Mouse (Mus musculus) liver, embryonic 14.5 days (tissue): ENCODE data around the gene Serf2. TPM values are rescaled to one million over a fixed set of nuclear protein-coding genes. Genes with fewer than 3 reads are reported as not detected.
"Not testable (repeated sequence)": the region's sequence is repeated elsewhere in the genome, so short reads cannot be mapped to it uniquely, and the experiment has no call there.

ENCODE experiments used
- ATAC-seq: fragments of 200-750 bp; cut with Nextera tagmentation; 2 replicates; pipeline ENCODE4 v1.8.0; 2017; ENCODE audit warnings: moderate number of reproducible peaks, mild to moderate bottlenecking, moderate library complexity; ENCODE audit not compliant: insufficient read depth
- DNase-seq, 3 experiments: peaks; one replicate each; pipeline ENCODE4 v3.0.0-alpha.2; 2012 to 2013; ENCODE audit warnings: low read depth in 3 of 3, low spot score in 3 of 3
- H3K27ac ChIP-seq: fragments of 300-500 bp; sonication (generic); 2 replicates; pipeline ENCODE4 v1.5.1; 2014; ENCODE audit warnings: moderate library complexity, mild to moderate bottlenecking, control low read depth, inconsistent platforms
- H3K27me3 ChIP-seq: fragments of 300-500 bp; sonication (generic); 2 replicates; pipeline ENCODE4 v1.6.1; 2014; ENCODE audit warnings: mild to moderate bottlenecking, low read length, moderate library complexity; ENCODE audit not compliant: control insufficient read depth, insufficient read depth
- H3K36me3 ChIP-seq: fragments of 300-500 bp; sonication (generic); replicated peaks from 2 replicates; pipeline ENCODE4 v1.6.1; 2014; ENCODE audit warnings: low read depth; ENCODE audit not compliant: control insufficient read depth, insufficient read depth
- H3K4me1 ChIP-seq, 2 experiments: fragments of 200-500 bp in 1 of 2; fragments of 300-500 bp in 1 of 2; sonication (generic) in 1 of 2; replicated peaks; 2 replicates each; pipeline ENCODE4 v1.6.1; 2012 to 2014; ENCODE audit warnings: antibody characterized with exemption in 1 of 2, inconsistent platforms in 1 of 2, low read length in 1 of 2; ENCODE audit not compliant: control insufficient read depth in 2 of 2, insufficient read depth in 2 of 2
- H3K4me2 ChIP-seq: fragments of 300-500 bp; sonication (generic); 2 replicates; pipeline ENCODE4 v1.6.1; 2014; ENCODE audit warnings: low read depth, mild to moderate bottlenecking, control low read depth, moderate library complexity
- H3K4me3 ChIP-seq, 2 experiments: fragments of 200-500 bp in 1 of 2; fragments of 300-500 bp in 1 of 2; sonication (generic) in 1 of 2; 2 replicates each; pipeline ENCODE4 v1.5.1; 2012 to 2014; ENCODE audit warnings: low read depth in 2 of 2, low read length in 2 of 2, mild to moderate bottlenecking in 2 of 2, control low read depth in 1 of 2, inconsistent platforms in 1 of 2, moderate library complexity in 1 of 2; ENCODE audit not compliant: insufficient read depth in 1 of 2
- H3K9ac ChIP-seq: fragments of 300-500 bp; sonication (generic); replicated peaks from 2 replicates; pipeline ENCODE4 v1.6.1; 2014; ENCODE audit warnings: mild to moderate bottlenecking, control low read depth, moderate library complexity
- H3K9me3 ChIP-seq: fragments of 300-500 bp; sonication (generic); 2 replicates; pipeline ENCODE4 v1.6.1; 2016; ENCODE audit warnings: low read length, mixed read lengths; ENCODE audit not compliant: control insufficient read depth
- CTCF ChIP-seq: IDR thresholded peaks from 2 replicates; pipeline ENCODE4 v1.5.1; 2016; ENCODE audit warnings: antibody characterized with exemption, low read depth, control low read depth
- EP300 ChIP-seq: IDR thresholded peaks from 2 replicates; pipeline ENCODE4 v1.6.1; 2016; ENCODE audit warnings: antibody characterized with exemption, low read depth
- WGBS: fragments of 180-500 bp; shearing (Covaris S2); extraction: QIAGEN DNeasy Blood & Tissue Kit; methylation state at CpG from one replicate; pipeline ENCODE4 v1.1.7; 2014; ENCODE audit not compliant: insufficient replicate concordance; 5-methylcytosine and 5-hydroxymethylcytosine counted together
- polyA plus RNA-seq, 2 experiments: library from polyadenylated mRNA; depleted of rRNA in 1 of 2; stranded (reverse) in 1 of 2; unstranded in 1 of 2; fragments of >200 nt; fragmentation: Nextera tagmentation in 1 of 2; extraction: Ambion mirVana in 1 of 2; gene quantifications; 2 replicates each; pipeline versions ENCODE4 v1.2.1 to v1.2.3; 2012 to 2014

The Serf2 gene
- polyA plus RNA-seq, 2 experiments: 279 to 345 TPM

DNA sequence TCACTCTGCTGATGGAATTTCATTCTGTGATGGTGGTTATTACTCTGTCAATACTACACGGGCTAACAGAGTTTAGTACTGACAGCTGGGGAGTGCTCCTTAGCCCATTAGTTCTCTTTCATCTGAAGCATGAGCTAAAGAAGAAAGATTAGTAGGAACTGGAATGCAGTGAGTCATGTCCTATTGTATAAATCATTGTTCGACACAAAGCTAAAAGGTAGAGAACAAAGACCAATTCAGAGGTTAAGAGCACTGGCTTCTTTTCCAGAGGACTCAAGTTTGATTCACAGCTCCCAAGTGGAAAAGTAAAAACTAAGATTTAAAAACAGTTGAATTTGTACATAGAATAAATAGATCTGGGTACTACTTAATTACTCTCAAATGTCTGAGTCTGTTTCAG, 11.1 kb downstream of the Serf2 start:
- Histone ChIP-seq H3K36me3 (peaks cover 11% of the 10 kb centered on the region), H3K4me2 (no peak overlapping the region), H3K27ac (no peak overlapping the region), H3K9me3 (no peaks in the 10 kb centered on the region), H3K9ac (no peak overlapping the region), H3K27me3 (no peaks in the 10 kb centered on the region), H3K4me3 (no peak overlapping the region), H3K4me1 (peaks cover 10 to 11% of the 10 kb centered on the region in 2 experiments)
- 64% methylated on average over 2 of the region's 2 CpGs for WGBS
- TF ChIP-seq EP300 (no peak), CTCF (no peak)
- ATAC-seq (no peak), DNase-seq (no peak)

DNA sequence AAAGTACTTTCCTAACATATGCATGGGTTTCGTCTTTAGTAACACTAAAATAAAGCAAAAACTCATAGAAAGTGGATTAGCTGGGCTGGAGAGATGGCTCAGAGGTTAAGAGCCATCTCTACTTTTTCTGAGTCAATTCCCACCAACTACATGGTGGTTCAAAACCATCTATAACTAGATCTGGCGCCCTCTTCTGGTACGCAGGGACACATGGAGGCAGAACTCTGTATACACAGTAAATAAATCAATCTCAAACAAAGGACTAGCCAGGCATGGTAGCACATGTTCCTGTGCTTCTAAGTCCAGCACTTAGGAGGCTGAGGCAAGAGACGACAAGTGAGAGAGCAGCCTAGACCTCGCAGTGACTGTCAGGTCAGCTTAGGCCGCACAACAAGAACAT, 20.0 kb downstream of the Serf2 start:
- WGBS: 50% methylated on average over 2 of the region's 6 CpGs
- not testable (repeated sequence) for ATAC-seq, DNase-seq

GRCm38 (mm10) chr2:121472783-121473182, 23.8 kb downstream of the Serf2 start:
- not testable (repeated sequence) for H3K4me3 ChIP-seq, H3K9me3 ChIP-seq, ATAC-seq

More for the DNA sequence above, 20.0 kb downstream of the Serf2 start:
- H3K9ac ChIP-seq, H3K9me3 ChIP-seq, H3K4me1 ChIP-seq, H3K27me3 ChIP-seq, H3K4me2 ChIP-seq, H3K27ac ChIP-seq, H3K4me3 ChIP-seq, H3K36me3 ChIP-seq: not testable (repeated sequence)

DNA sequence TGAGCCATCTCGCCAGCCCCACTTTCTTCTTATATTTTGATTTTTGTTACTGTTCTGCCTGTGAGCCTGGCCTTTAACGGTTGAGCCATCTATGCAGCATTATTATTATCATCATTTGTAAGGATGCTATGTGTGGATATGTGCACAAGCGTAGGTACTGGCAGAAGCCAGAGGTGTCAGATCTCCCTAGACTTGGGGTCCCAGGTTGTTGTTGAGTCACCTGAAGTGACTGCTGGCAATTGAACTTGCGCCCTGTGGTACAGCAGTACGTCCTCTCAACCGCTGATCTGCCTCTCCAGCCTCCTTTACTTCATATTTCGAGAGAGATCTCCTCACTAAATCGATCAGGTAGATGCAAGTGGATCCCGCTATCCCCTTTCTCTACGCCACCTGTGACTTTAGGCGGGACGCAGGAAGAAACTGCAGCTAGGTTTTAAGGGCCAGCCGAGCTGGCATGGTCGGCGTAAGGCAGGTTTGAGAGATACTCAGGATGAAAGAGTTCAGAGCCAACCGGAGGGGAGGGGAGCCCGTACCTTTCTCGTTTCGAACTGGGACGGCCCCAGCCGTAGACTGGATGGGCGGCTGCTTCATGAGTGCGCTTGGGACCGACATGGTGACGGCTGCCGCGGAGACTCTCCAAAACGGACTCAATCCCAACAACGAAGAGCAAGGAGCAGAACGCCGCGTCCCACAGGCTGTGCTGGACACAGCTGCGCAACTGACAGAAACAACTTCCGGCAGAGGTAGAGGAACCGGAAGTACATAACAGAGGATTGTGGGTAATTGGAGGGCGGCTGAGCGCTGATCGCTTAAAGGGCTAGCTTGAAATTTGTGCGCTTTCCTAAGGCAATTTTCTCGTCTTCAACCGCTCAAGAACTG, 24.5 kb downstream of the Serf2 start, which contains the start of gene Mfap1b:
Gene Mfap1b, minus strand, starts transcription at position 767 of the 879 bp plus-strand sequence.
- WGBS: 5% methylated on average over 38 of the region's 41 CpGs
- not testable (repeated sequence) for H3K27me3 ChIP-seq, H3K36me3 ChIP-seq, H3K9me3 ChIP-seq, H3K4me1 ChIP-seq
- DNase-seq: peak; percentile 80 to 84 (median 81)
- peak within 1 kb of the TSS; percentile 66 for H3K27ac ChIP-seq
- peak; percentile 92 for ATAC-seq
- peak within 1 kb of the TSS; percentile 78 to 92 for H3K4me3 ChIP-seq
- H3K4me2 ChIP-seq: peak within 1 kb of the TSS; percentile 79
- peak within 1 kb of the TSS; percentile 76 for H3K9ac ChIP-seq

More at GRCm38 (mm10) chr2:121472783-121473182, 23.8 kb downstream of the Serf2 start:
- not testable (repeated sequence) for H3K36me3 ChIP-seq, H3K4me1 ChIP-seq, DNase-seq, H3K27ac ChIP-seq, H3K27me3 ChIP-seq, H3K4me2 ChIP-seq, H3K9ac ChIP-seq
- 84% methylated on average over 3 of the region's 3 CpGs for WGBS
- TF ChIP-seq CTCF: peak; percentile 14; the same call in 1 of the 2 replicates

- DNase-seq (no peak), ATAC-seq (peak; percentile 47)
- no peaks in the 10 kb centered on the region for H3K27me3 ChIP-seq
- no peaks in the 10 kb centered on the region for H3K36me3 ChIP-seq
- no peak for TF ChIP-seq CTCF
- no peak for TF ChIP-seq EP300
- peak overlapping the region; percentile 78 to 92 for H3K4me3 ChIP-seq
- no peaks in the 10 kb centered on the region for H3K9me3 ChIP-seq
- WGBS: 19% methylated on average over 8 of the region's 8 CpGs
- peak overlapping the region; percentile 76 for H3K9ac ChIP-seq
- peak overlapping the region; percentile 66 for H3K27ac ChIP-seq
- peaks cover 3 to 5% of the 10 kb centered on the region in 2 experiments; a peak in 1 of 4 replicates for H3K4me1 ChIP-seq
- peak overlapping the region; percentile 79 for H3K4me2 ChIP-seq
These were observed 25.2 kb downstream of the Serf2 start for GRCm38 (mm10) chr2:121474180-121474535.

DNA sequence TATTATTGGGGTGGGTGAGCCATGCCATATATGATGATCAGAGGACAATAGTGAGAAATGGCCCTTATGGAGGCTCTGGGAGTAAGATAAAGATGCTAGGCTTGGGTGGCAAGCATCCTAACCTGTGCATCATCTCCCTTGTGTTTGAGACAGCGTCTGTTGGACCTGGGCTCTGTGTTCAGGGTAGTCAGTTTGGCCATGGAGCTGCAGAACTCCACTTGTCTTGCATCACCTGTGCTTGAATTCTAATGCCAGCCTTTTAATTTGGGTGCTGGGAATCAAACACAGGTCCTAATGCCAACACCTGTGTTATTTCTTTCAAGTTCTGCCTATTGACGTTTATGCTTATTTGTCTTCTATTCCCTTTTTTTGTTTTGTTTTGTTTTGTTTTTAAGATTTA, 26.3 kb downstream of the Serf2 start:
- not testable (repeated sequence) for H3K27ac ChIP-seq

More for the DNA sequence above, 26.3 kb downstream of the Serf2 start:
- H3K4me1 ChIP-seq, H3K36me3 ChIP-seq, H3K9me3 ChIP-seq, H3K4me3 ChIP-seq, H3K9ac ChIP-seq, H3K27me3 ChIP-seq, DNase-seq, H3K4me2 ChIP-seq, ATAC-seq: not testable (repeated sequence)
- 83% methylated on average over 2 of the region's 2 CpGs for WGBS
